Mouse (Mus musculus): ENCODE measurements at regions not wholly inside any gene's neighbourhood (a gene's known extent, or its start where the extent isn't known, plus 50 kb on each side); places are given as distances from the start of the nearest gene placed in this dataset.

GRCm38 (mm10) chr10:99375101-99375500, 112.1 kb downstream of the Dusp6 start:
- no peak for DNase-seq

GRCm38 (mm10) chr10:99376430-99376829, 113.4 kb downstream of the Dusp6 start:
- DNase-seq = no peak

DNA sequence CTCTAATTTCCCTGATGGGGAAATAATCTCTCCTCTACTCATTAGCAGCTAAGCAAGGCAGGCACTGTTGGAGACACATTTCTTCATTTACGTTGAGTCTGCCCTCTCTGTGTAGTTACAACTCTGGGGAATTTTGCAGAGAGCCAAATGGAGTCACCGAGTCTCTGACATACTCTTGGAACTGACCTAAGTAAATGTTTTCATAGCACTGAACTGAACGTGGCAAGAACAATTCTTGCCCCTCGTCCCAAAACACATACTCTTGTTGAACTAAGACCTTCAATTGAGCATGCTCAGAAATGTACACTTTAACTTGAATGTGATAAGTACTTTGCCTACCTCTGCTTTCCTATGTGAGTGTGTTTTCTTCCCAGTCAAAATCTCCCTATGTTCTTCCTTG, 114.5 kb downstream of the Dusp6 start:
- no peak for DNase-seq

GRCm38 (mm10) chr10:99379156-99379555, 116.1 kb downstream of the Dusp6 start:
- DNase-seq = no peak

DNA sequence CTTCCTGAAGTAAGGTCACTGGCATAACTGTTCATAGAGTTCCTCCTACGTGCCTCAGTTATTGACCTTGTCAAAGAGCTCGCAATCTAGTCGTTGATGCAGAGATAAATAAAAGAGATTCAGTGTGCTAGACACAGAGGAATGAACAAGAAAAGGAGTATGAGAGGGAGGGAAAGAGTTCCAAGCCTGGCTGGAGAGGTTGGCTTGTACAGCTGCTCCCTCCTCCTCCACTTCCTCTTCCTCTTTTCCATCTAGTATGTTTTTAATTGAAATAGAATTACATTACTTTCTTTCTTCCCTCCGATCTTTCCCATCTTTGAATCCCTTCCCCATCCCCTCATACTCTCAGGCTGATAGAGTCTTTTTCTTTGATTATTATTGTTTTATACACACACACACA, 117.1 kb downstream of the Dusp6 start:
- no peak for DNase-seq

DNA sequence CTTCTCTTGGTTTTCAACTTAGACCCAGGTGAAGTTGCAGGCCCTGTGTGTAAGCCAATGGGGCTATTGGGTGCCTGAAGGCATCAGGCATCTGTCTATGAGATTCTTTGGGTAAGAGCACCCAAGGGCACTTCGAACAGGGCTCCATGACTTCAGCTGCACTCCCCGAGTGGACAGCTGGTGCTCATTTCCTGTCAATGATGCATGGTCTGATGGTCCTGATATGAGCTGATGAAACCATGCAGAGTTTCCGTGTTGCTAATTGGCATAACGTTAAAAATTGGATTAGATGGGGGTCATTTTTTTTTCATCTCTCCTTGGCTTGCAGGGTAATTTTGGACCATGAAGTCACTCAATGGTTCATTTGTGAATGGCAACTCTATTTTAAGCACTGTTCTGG, 120.0 kb downstream of the Dusp6 start:
- DNase-seq = no peak

- no peak for DNase-seq
These were observed 121.3 kb downstream of the Dusp6 start for GRCm38 (mm10) chr10:99384366-99384765.

DNA sequence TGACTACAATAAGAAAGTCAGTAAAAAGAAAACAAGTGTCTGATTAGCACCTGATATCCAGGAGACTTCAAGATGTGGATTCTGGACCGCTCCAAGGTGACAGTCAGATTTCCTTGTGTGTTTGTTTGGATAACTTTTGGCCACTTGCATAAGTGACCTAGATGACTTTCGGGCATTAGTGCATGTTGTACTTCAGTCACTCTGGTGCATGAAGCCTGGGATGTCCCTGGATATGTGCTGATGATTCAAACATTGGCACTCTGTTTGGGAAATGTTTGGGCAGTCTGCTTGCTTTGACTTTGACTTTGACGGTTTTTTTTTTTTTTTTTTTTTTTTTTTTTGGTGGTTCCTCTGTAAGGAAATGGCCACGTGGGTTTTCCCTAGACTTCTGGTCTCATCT, 121.8 kb downstream of the Dusp6 start:
- no peak for DNase-seq

- no peak for DNase-seq
These were observed 122.8 kb downstream of the Dusp6 start for GRCm38 (mm10) chr10:99385854-99386253.

DNA sequence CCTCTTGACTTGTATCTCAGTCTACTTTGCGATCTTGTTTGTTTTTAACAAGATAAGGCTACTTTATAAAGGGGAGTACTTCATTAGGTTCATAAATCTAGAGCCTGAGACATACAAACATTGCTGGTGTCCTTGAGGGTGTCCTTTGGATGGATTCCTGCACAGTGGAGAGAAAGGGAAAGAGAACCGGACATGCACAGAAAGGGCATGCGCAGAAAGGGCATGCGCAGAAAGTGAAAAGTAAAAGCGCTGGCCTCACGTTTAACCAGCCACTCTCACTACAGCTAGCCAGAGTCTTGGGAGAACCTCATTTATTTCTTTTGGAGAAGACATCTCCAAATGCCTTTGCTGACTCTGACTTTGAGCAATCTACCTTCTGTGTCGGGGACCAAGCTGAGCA, 125.5 kb downstream of the Dusp6 start:
- DNase-seq = no peak

DNA sequence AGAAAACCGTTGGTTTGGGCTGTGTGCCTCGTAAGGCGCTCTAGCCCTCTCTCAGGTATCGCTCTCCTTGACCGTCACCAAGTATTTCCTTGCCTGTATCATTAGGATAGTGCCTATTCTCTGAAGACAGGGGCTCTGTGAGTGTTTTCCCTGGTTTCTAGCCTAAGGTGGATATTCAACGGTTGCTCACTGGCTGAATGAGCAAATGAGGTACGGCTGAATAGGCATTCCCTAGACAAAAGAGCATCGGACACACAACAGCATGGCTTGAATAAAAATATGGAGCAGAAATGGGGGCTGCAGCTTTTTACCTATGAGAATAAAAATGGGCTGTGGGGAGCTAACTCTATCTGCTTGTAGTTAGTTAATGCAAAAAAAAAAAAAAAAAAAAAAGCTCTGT, 126.0 kb downstream of the Dusp6 start:
- no peak for DNase-seq

DNA sequence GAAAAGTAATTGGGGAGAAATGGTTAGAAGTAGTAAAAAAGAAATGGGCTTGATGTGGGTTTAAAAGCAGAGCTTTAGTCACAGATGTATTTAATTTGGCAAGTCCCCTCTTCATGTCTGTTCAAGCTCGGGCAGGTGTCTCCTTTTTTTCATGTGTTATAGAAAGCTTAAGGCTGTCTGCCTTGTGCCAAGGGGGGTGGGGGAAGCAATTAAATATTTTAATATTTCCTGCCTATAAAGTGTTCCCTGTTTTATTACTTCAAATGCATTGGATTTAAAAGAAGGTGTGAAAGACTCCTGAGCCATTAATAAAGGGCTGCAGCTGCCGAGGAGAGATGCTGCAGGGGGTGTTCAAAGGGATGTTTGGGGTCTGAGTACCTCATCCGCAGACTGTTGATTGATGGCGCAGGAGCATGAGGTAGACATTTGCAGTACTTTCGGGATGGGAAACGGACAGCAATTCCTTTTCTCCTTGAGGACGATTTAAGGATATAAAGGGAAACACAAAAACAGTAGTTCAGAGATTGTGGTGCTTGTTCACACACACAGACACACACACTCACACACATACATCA, 127.7 kb downstream of the Dusp6 start:
- no peak for DNase-seq

GRCm38 (mm10) chr10:99391725-99392124, 128.7 kb downstream of the Dusp6 start:
- DNase-seq = no peak

DNA sequence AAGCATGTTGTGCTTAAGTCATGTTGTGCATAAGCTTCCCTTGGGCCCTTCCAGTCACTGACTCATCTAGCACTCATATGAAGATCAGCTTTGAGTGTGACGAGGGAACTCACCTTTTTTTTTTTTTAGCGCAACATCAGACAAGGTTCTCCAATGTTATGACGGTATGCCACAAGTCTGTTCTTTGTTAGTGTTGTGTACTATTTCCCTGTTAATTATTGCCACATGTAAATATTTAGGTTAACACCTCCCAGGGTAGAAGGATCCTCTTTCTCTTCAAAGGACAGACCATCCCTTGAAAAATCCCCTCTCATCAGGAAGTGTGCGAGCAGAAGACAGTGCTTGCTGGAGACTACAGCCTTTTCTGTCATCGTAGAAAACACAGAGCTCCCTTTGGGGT, 129.9 kb downstream of the Dusp6 start:
- no peak for DNase-seq

GRCm38 (mm10) chr10:99393523-99393922, 130.5 kb downstream of the Dusp6 start:
- no peak for DNase-seq

- no peak for DNase-seq
These were observed 132.4 kb downstream of the Dusp6 start for GRCm38 (mm10) chr10:99395411-99395810.

- no peak for DNase-seq
These were observed 133.6 kb downstream of the Dusp6 start for GRCm38 (mm10) chr10:99396630-99397029.

DNA sequence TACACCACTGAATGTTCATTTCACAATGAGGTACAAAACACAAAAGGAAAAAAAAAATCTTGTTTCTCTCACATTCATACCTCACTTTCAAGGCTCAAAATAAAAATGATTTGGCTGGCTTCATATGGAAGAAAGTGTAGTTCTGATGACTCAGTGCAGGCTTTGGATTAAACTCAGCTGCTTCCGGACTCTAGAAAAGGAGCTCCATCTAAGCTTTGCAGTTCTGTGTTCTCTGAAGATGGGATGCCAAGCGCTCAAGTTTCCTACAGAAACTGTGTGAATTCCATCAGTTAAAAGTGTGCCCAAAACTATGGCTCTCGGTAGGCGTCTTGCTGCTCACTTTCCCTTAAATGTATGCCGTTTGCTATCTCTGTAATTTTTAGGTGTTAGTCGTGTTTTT, 137.0 kb downstream of the Dusp6 start:
- DNase-seq = no peak

DNA sequence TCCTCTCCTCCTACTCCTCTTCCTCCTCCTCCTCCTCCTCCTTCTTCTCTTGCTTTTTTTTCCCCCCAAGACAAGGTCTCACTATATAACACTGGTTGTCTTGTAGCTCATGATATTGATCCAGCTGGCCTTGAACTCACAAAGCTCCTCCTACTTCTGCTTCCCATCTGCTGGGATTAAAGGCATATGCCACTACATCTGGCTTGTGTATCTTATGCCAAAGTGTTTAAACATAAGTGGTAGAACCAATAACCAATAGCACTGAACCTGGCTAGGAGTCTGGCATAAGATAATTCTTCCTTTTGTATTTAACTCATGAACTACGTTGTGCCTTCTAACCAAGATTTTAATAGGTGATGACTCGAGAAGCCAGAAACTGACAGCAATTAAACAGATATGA, 143.7 kb downstream of the Dusp6 start:
- no peak for DNase-seq

DNA sequence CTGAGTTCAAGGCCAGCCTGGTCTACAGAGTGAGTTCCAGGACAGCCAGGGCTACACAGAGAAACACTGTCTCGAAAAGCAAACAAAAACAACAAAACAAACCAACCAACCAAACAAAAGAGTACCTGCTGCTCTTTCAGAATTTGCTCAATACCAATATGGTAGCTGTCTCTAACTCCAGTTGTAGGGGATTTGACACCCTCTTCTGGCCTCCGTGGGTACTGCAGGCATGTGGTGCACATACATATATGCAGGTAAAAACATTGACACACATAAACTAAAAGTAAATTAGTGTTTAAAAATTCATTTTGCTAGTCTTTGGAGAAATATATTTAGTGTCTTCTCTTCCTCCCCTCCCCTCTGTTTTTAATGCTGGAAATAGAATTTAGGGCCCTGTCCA, 145.8 kb downstream of the Dusp6 start:
- DNase-seq = no peak

GRCm38 (mm10) chr10:99409744-99410143, 146.7 kb downstream of the Dusp6 start:
- DNase-seq = no peak

DNA sequence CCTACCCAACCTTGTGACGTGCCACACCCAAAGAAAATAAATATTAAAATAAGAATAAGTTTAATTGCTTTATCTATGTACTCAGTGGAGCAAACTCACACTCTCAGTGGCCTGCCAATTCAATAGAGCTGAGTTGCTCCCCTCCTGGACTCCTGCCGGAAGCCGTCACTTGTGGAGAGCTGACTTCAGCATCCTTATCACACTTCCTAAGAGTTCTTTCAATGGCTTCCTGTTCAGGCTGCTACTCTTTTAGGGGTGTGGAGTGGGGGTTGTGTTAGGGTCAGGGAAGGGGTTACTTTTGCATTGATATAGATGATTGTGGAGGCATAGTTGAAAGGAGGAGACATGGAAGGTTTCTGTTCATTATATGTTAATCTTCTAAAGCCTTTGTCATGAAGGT, 147.7 kb downstream of the Dusp6 start:
- no peak for DNase-seq

- no peak for DNase-seq
These were observed 150.4 kb downstream of the Dusp6 start for GRCm38 (mm10) chr10:99413455-99413854.

GRCm38 (mm10) chr10:99416271-99416670, 153.2 kb downstream of the Dusp6 start:
- no peak for DNase-seq

DNA sequence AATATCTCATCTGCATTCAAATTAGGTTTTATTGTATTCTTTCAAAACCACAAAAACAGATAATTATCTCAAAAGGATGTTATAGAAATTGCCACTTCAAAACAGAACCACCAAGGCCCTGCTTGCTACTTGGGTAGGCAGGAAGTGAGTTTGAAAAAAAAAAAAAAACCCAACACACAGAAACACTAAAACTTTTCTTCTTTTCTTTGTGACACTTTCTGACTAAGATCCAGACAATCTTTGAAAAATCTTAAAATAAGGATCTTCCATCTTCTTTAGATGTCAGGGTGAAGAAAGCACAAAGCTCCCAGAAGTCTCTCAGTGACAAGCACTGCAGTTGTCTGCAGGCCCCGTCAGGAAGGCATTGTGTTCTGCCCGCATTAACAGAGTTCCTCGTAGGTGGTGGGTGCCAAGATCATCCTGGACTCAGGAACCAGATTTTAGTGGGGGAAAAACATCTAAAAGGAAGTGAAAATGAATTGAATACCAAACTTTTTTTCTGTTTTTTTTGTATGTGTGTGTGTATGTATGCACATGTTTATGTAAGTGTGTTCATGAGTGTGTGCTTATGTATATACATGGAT, 154.0 kb downstream of the Dusp6 start:
- no peak for DNase-seq

Measured in cerebellum, adult 8-10 months (tissue).